Comparison of ENCODE assay signal across 12 mouse cellular contexts in the genomic region with DNA sequence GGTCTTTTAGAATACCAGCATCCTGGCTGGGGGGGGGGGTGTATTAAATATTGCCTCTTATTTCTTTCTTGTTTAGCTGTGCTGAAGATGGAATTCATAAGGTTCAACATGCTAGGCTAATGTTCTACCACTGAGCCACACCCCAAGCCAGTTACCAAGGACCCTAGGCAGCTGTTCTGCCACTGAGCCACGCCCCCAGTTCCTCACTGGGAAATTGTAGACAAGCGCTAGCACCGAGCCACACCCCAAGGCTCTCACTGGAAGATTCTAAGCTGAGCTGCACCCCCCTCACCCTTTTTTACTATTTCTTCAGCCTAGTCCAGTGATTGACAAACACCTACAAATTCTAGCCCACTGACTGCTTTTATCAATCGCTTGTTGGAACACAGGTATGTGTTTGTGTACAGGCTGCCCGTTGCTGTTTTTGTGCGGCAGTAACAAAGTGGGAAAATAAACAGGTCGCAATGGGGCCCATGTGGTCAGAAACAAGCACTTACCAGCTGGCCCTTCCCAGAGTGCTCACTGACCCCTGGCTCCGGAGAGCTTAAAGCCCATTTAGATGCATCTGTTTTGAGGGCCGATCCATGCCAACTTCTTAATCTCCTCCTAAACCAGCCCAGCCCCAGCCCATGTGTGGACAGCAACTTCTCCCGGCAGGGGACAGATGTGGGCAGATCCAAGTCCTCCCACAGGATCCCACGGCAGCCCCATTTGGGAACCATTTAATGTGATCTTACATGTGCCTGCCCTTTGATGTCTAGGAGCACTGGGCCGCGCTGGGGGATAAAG. TPM values are rescaled to one million over a fixed set of nuclear protein-coding genes. Genes with fewer than 3 reads are reported as not detected.
DNase-seq lines count a peak whose midpoint lies in the region; ATAC-seq and TF ChIP-seq lines count a peak whose summit lies in the region.
"Had no signal": no experiment of that assay in that cellular context is flagged by ENCODE, and none has a peak within 500 bp of the region (broad histone marks: within the 10 kb centered on the region; RNA-seq: fewer than 3 reads in every experiment).

No protein-coding gene starts in this region.

- no peak overlapping the region for H3K9ac ChIP-seq in kidney, embryonic 15.5 days
- H3K9ac ChIP-seq in midbrain, postnatal 0 days (replicated peaks; ENCODE audit: low read length, poor library complexity, severe bottlenecking): no peak overlapping the region
- no peak overlapping the region for H3K9ac ChIP-seq in midbrain, embryonic 14.5 days (replicated peaks; ENCODE audit: low read length)
- H3K9ac ChIP-seq: forebrain, embryonic 13.5 days; liver, embryonic 14.5 days had no signal

- no peak overlapping the region for H3K4me3 ChIP-seq in kidney, embryonic 15.5 days (replicated peaks)
- no peak overlapping the region for H3K4me3 ChIP-seq in midbrain, postnatal 0 days (ENCODE audit: low read depth, low read length)
- no peak overlapping the region for H3K4me3 ChIP-seq in midbrain, embryonic 14.5 days (replicated peaks; ENCODE audit: low read depth, low read length)
- H3K4me3 ChIP-seq in limb, embryonic 10.5 days: no peak overlapping the region; the same call in 1 of the 2 replicates
- H3K4me3 ChIP-seq: forebrain, embryonic 13.5 days had no signal

- H3K4me2 ChIP-seq in kidney, embryonic 15.5 days: peak overlapping the region; percentile 36
- no peak overlapping the region for H3K4me2 ChIP-seq in midbrain, postnatal 0 days (ENCODE audit: low read depth, low read length, poor library complexity, severe bottlenecking)
- no peak overlapping the region for H3K4me2 ChIP-seq in midbrain, embryonic 14.5 days (ENCODE audit: low read length)
- H3K4me2 ChIP-seq: forebrain, embryonic 13.5 days had no signal

- no peaks in the 10 kb centered on the region for H3K27me3 ChIP-seq in kidney, embryonic 15.5 days
- no peaks in the 10 kb centered on the region for H3K27me3 ChIP-seq in midbrain, postnatal 0 days (ENCODE audit: insufficient read depth, low read length)
- no peaks in the 10 kb centered on the region for H3K27me3 ChIP-seq in midbrain, embryonic 14.5 days (ENCODE audit: control insufficient read depth, insufficient read depth, low read length)
- no peaks in the 10 kb centered on the region; the same call in 1 of the 2 replicates for H3K27me3 ChIP-seq in limb, embryonic 10.5 days (ENCODE audit: low read depth, poor library complexity, severe bottlenecking)
- H3K27me3 ChIP-seq: forebrain, embryonic 13.5 days had no signal

- H3K4me1 ChIP-seq in kidney, embryonic 15.5 days: peaks cover 33% of the 10 kb centered on the region
- no peaks in the 10 kb centered on the region for H3K4me1 ChIP-seq in midbrain, postnatal 0 days (ENCODE audit: insufficient read depth, low read length)
- H3K4me1 ChIP-seq in midbrain, embryonic 14.5 days (ENCODE audit: control insufficient read depth, insufficient read depth, low read length): peaks cover 8% of the 10 kb centered on the region; the same call in 1 of the 2 replicates
- peaks cover 74% of the 10 kb centered on the region for H3K4me1 ChIP-seq in limb, embryonic 10.5 days

- ATAC-seq in kidney, embryonic 15.5 days (replicated peaks; ENCODE audit: low FRiP score): peak; percentile 14; the same call in 1 of the 2 replicates
- ATAC-seq in midbrain, postnatal 0 days (ENCODE audit: low FRiP score): no peak
- ATAC-seq in midbrain, embryonic 14.5 days (ENCODE audit: low FRiP score, low TSS enrichment): no peak
- ATAC-seq: forebrain, embryonic 13.5 days had no signal

- no peak for TF ChIP-seq CTCF in midbrain, postnatal 0 days (IDR thresholded peaks at IDR 0.05)

- H3K36me3 ChIP-seq in kidney, embryonic 15.5 days: no peaks in the 10 kb centered on the region
- H3K36me3 ChIP-seq in midbrain, postnatal 0 days (ENCODE audit: insufficient read depth, low read length): no peaks in the 10 kb centered on the region
- no peaks in the 10 kb centered on the region for H3K36me3 ChIP-seq in midbrain, embryonic 14.5 days (ENCODE audit: control insufficient read depth, insufficient read depth, low read length)
- no peaks in the 10 kb centered on the region for H3K36me3 ChIP-seq in limb, embryonic 10.5 days

- no peaks in the 10 kb centered on the region for H3K9me3 ChIP-seq in kidney, embryonic 15.5 days (replicated peaks)
- no peaks in the 10 kb centered on the region for H3K9me3 ChIP-seq in midbrain, postnatal 0 days (ENCODE audit: low read length)
- no peaks in the 10 kb centered on the region for H3K9me3 ChIP-seq in midbrain, embryonic 14.5 days (ENCODE audit: control insufficient read depth, low read length)
- H3K9me3 ChIP-seq in limb, embryonic 10.5 days (replicated peaks): no peaks in the 10 kb centered on the region
- H3K9me3 ChIP-seq: forebrain, embryonic 13.5 days had no signal

- H3K27ac ChIP-seq in kidney, embryonic 15.5 days: peak overlapping the region; percentile 45; the same call in 1 of the 2 replicates
- no peak overlapping the region for H3K27ac ChIP-seq in midbrain, postnatal 0 days (ENCODE audit: low read depth, low read length)
- no peak overlapping the region for H3K27ac ChIP-seq in midbrain, embryonic 14.5 days (replicated peaks; ENCODE audit: low read depth, low read length)
- peak overlapping the region; percentile 47 for H3K27ac ChIP-seq in limb, embryonic 10.5 days
- H3K27ac ChIP-seq: forebrain, embryonic 13.5 days; liver, embryonic 14.5 days had no signal

- 24% methylated on average over 13 of the region's 13 CpGs for WGBS in kidney, embryonic 15.5 days
- 37% methylated on average over 13 of the region's 13 CpGs for WGBS in midbrain, postnatal 0 days
- 40% methylated on average over 13 of the region's 13 CpGs for WGBS in midbrain, embryonic 14.5 days
- 37% methylated on average over 13 of the region's 13 CpGs for WGBS in limb, embryonic 10.5 days

- no peak for DNase-seq in kidney, adult 9 months
- peak; percentile 41 for DNase-seq in midbrain, postnatal 0 days (ENCODE audit: low spot score)
- no peak for DNase-seq in midbrain, embryonic 14.5 days
- no peak for DNase-seq in limb, embryonic 10.5 days (ENCODE audit: low spot score)
- DNase-seq in retina, postnatal 1 day: peak; percentile 75
- no peak for DNase-seq in frontal cortex, postnatal 36 days (ENCODE audit: low spot score in 2 of 2)
- no peak for DNase-seq in adrenal gland, postnatal 36 days
- DNase-seq: cerebellum, adult 2 months; heart, postnatal 36 days had no signal

RNA-seq across cellular contexts. Expression of a gene that starts 11.8 kb away (rescaled TPM):
- polyA plus RNA-seq in kidney, embryonic 15.5 days (2015; fragmentation: Nextera tagmentation; extraction: Ambion mirVana): 2.5 and 2.6 TPM in 2 replicates
- 5.1 and 6.4 TPM in 2 replicates for total RNA-seq in midbrain, postnatal 0 days (2014; rRNA removed)
- 7.3 and 8.2 TPM in 2 replicates for polyA plus RNA-seq in midbrain, postnatal 0 days (2015; fragmentation: Nextera tagmentation; extraction: Ambion mirVana)
- polyA plus RNA-seq in midbrain, embryonic 14.5 days (2014; fragmentation: Nextera tagmentation; extraction: Ambion mirVana): 2.5 and 2.6 TPM in 2 replicates
- 1.0 and 3.2 TPM in 2 replicates for polyA plus RNA-seq in limb, embryonic 10.5 days (2016; fragmentation: Nextera tagmentation; extraction: Ambion mirVana)
- total RNA-seq in adrenal gland, postnatal 36 days (2021): 1 to 10 TPM; 2.6 to 3.0 TPM

Comparison
In these comparisons a context has a peak if more than half of its experiments do, and no peak if none do; other contexts are left out.
1. DNase-seq: peak in midbrain, postnatal 0 days (single experiment) and retina, postnatal 1 day (single experiment); none in kidney, adult 9 months (single experiment), midbrain, embryonic 14.5 days (single experiment), limb, embryonic 10.5 days (single experiment), frontal cortex, postnatal 36 days (0 of 2) and adrenal gland, postnatal 36 days (0 of 2).
2. H3K27ac ChIP-seq: peak in kidney, embryonic 15.5 days (single experiment) and limb, embryonic 10.5 days (single experiment); none in midbrain, postnatal 0 days (single experiment) and midbrain, embryonic 14.5 days (single experiment).